11 mouse cellular contexts compared by ENCODE assay signal in the genomic region with DNA sequence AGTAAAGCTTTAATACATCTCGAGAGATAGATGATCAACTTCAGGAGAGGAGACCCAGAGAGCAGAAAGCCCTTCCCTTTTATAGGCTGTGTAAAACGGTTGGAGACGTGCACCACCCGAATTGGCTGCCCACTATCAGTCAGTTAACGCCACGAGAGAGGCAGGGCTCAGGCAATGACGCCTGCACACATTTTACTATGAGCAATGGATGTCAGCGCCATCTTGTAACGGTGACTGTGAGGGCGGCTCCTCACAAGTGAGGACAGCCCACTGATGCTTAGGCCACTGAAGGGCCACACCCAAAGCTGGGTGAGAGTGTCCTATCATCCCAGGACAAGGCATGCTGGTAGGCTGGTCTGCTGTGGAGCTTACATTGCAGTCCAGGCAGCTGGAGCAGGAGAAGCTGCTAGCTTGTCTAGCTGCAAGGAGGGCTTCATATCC. TPM values are rescaled to one million over a fixed set of nuclear protein-coding genes. Genes with fewer than 3 reads are reported as not detected.
DNase-seq lines count a peak whose midpoint lies in the region; ATAC-seq and TF ChIP-seq lines count a peak whose summit lies in the region.
"Had no signal": no experiment of that assay in that cellular context is flagged by ENCODE, and none has a peak within 500 bp of the region (broad histone marks: within the 10 kb centered on the region; RNA-seq: fewer than 3 reads in every experiment).

No protein-coding gene starts in this region.

- H3K27me3 ChIP-seq in hindbrain, embryonic 13.5 days = peaks cover 51% of the 10 kb centered on the region
- H3K27me3 ChIP-seq in hindbrain, embryonic 10.5 days (ENCODE audit: insufficient read depth, poor library complexity, severe bottlenecking) = peaks cover 40% of the 10 kb centered on the region
- peaks cover 24% of the 10 kb centered on the region for H3K27me3 ChIP-seq in stomach, embryonic 15.5 days (replicated peaks)
- H3K27me3 ChIP-seq in stomach, postnatal 0 days (ENCODE audit: control insufficient read depth, insufficient read depth, low read length) = no peaks in the 10 kb centered on the region
- H3K27me3 ChIP-seq in liver, embryonic 13.5 days = peaks cover 30% of the 10 kb centered on the region
- H3K27me3 ChIP-seq in thymus, adult 2 months (ENCODE audit: control insufficient read depth, insufficient read depth, low read length) = no peaks in the 10 kb centered on the region
- H3K27me3 ChIP-seq: Patski had no signal

- no peak overlapping the region for H3K4me2 ChIP-seq in hindbrain, embryonic 13.5 days
- H3K4me2 ChIP-seq in stomach, embryonic 15.5 days = 0 out of 2 replicates have a peak overlapping the region, but pooled peaks have one; percentile 45
- H3K4me2 ChIP-seq in stomach, postnatal 0 days (replicated peaks; ENCODE audit: low read depth) = no peak overlapping the region
- H3K4me2 ChIP-seq in liver, embryonic 13.5 days = peak overlapping the region; percentile 46; the same call in 1 of the 2 replicates

- H3K9ac ChIP-seq in hindbrain, embryonic 13.5 days = no peak overlapping the region
- H3K9ac ChIP-seq in stomach, embryonic 15.5 days = no peak overlapping the region
- H3K9ac ChIP-seq in stomach, postnatal 0 days (ENCODE audit: low read length) = no peak overlapping the region
- H3K9ac ChIP-seq in liver, embryonic 13.5 days = no peak overlapping the region

- no peak for DNase-seq in hindbrain, embryonic 10.5 days (ENCODE audit: low spot score)
- no peak for DNase-seq in stomach, postnatal 0 days (ENCODE audit: low spot score)
- no peak for DNase-seq in liver, embryonic 13.5 days
- no peak for DNase-seq in cerebellum, adult 18-20 months
- DNase-seq in thymus, adult 18-20 months = no peak
- DNase-seq in thymus, adult 2 months = no peak

- TF ChIP-seq EP300 in stomach, postnatal 0 days (optimal IDR thresholded peaks at IDR 0.05) = no peak

- H3K9me3 ChIP-seq in hindbrain, embryonic 13.5 days = no peaks in the 10 kb centered on the region
- peaks cover 7% of the 10 kb centered on the region; the same call in 1 of the 2 replicates for H3K9me3 ChIP-seq in hindbrain, embryonic 10.5 days
- H3K9me3 ChIP-seq in stomach, embryonic 15.5 days = no peaks in the 10 kb centered on the region
- no peaks in the 10 kb centered on the region for H3K9me3 ChIP-seq in stomach, postnatal 0 days (ENCODE audit: control insufficient read depth, low read length)
- no peaks in the 10 kb centered on the region for H3K9me3 ChIP-seq in liver, embryonic 13.5 days (replicated peaks)
- H3K9me3 ChIP-seq: heart, embryonic 10.5 days had no signal

- no peak for TF ChIP-seq POLR2A in thymus, adult 2 months (IDR thresholded peaks at IDR 0.05; ENCODE audit: control insufficient read depth, extremely low read depth, insufficient read depth, low read length, poor library complexity)

- H3K4me3 ChIP-seq in hindbrain, embryonic 13.5 days = no peak overlapping the region
- H3K4me3 ChIP-seq in hindbrain, embryonic 10.5 days = no peak overlapping the region
- H3K4me3 ChIP-seq in stomach, embryonic 15.5 days (replicated peaks) = no peak overlapping the region
- H3K4me3 ChIP-seq in stomach, postnatal 0 days (ENCODE audit: low read depth, low read length) = no peak overlapping the region
- H3K4me3 ChIP-seq in liver, embryonic 13.5 days (replicated peaks) = no peak overlapping the region
- H3K4me3 ChIP-seq in thymus, adult 2 months (ENCODE audit: control insufficient read depth, insufficient read depth, low read length) = no peak overlapping the region
- H3K4me3 ChIP-seq: myocyte had no signal

- H3K27ac ChIP-seq in hindbrain, embryonic 13.5 days = no peak overlapping the region
- no peak overlapping the region for H3K27ac ChIP-seq in hindbrain, embryonic 10.5 days
- no peak overlapping the region for H3K27ac ChIP-seq in stomach, embryonic 15.5 days
- no peak overlapping the region for H3K27ac ChIP-seq in stomach, postnatal 0 days (replicated peaks)
- H3K27ac ChIP-seq in liver, embryonic 13.5 days = no peak overlapping the region
- H3K27ac ChIP-seq in thymus, adult 2 months (ENCODE audit: control insufficient read depth, insufficient read depth, low read length) = no peak overlapping the region
- H3K27ac ChIP-seq: heart, embryonic 10.5 days had no signal

- no peaks in the 10 kb centered on the region for H3K36me3 ChIP-seq in hindbrain, embryonic 13.5 days
- no peaks in the 10 kb centered on the region for H3K36me3 ChIP-seq in hindbrain, embryonic 10.5 days
- no peaks in the 10 kb centered on the region for H3K36me3 ChIP-seq in stomach, embryonic 15.5 days
- no peaks in the 10 kb centered on the region for H3K36me3 ChIP-seq in stomach, postnatal 0 days (ENCODE audit: control insufficient read depth, insufficient read depth, low read length)
- H3K36me3 ChIP-seq in liver, embryonic 13.5 days = no peaks in the 10 kb centered on the region
- H3K36me3 ChIP-seq in thymus, adult 2 months (ENCODE audit: control insufficient read depth, insufficient read depth, low read length) = no peaks in the 10 kb centered on the region
- H3K36me3 ChIP-seq: heart, embryonic 10.5 days had no signal

- peaks cover 21% of the 10 kb centered on the region for H3K4me1 ChIP-seq in hindbrain, embryonic 13.5 days (replicated peaks)
- peaks cover 43% of the 10 kb centered on the region for H3K4me1 ChIP-seq in hindbrain, embryonic 10.5 days (replicated peaks)
- H3K4me1 ChIP-seq in stomach, embryonic 15.5 days = no peaks in the 10 kb centered on the region
- H3K4me1 ChIP-seq in stomach, postnatal 0 days (replicated peaks; ENCODE audit: control insufficient read depth, insufficient read depth) = no peaks in the 10 kb centered on the region
- peaks cover 13% of the 10 kb centered on the region for H3K4me1 ChIP-seq in liver, embryonic 13.5 days (replicated peaks)
- H3K4me1 ChIP-seq in thymus, adult 2 months (replicated peaks; ENCODE audit: control insufficient read depth, insufficient read depth, low read length) = peaks cover 2% of the 10 kb centered on the region; the same call in 1 of the 2 replicates

- no peak for TF ChIP-seq CTCF in stomach, postnatal 0 days (IDR thresholded peaks at IDR 0.05; ENCODE audit: low read depth)
- no peak for TF ChIP-seq CTCF in thymus, adult 2 months (IDR thresholded peaks at IDR 0.05; ENCODE audit: borderline replicate concordance, control insufficient read depth, extremely low read depth, insufficient read depth, low read length, poor library complexity)

- 83% methylated on average over 10 of the region's 10 CpGs for WGBS in hindbrain, embryonic 13.5 days
- 80% methylated on average over 10 of the region's 10 CpGs for WGBS in hindbrain, embryonic 10.5 days
- WGBS in stomach, embryonic 15.5 days = 68% methylated on average over 10 of the region's 10 CpGs
- 75% methylated on average over 10 of the region's 10 CpGs for WGBS in stomach, postnatal 0 days
- WGBS in liver, embryonic 13.5 days (ENCODE audit: insufficient replicate concordance) = 59% methylated on average over 10 of the region's 10 CpGs
- WGBS in thymus, adult 2 months = 87% methylated on average over 10 of the region's 10 CpGs

- ATAC-seq in hindbrain, embryonic 13.5 days (ENCODE audit: low FRiP score) = 0 out of 2 replicates have a peak, but pooled peaks have one; percentile 4
- ATAC-seq in stomach, embryonic 15.5 days (ENCODE audit: insufficient read depth, low FRiP score, low read depth) = no peak
- ATAC-seq in stomach, postnatal 0 days (ENCODE audit: low FRiP score, low TSS enrichment) = no peak
- peak; percentile 56 for ATAC-seq in liver, embryonic 13.5 days (ENCODE audit: low read depth)

RNA-seq across cellular contexts. Expression of gene Clybl, which starts 41.5 kb away (rescaled TPM):
- polyA plus RNA-seq in hindbrain, embryonic 13.5 days (2015; fragmentation: Nextera tagmentation; extraction: Ambion mirVana) = 12.1 and 12.7 TPM in 2 replicates
- 28.6 and 31.3 TPM in 2 replicates for polyA plus RNA-seq in hindbrain, embryonic 10.5 days (2016; fragmentation: Nextera tagmentation; extraction: Ambion mirVana)
- 25.1 and 25.4 TPM in 2 replicates for polyA plus RNA-seq in stomach, embryonic 15.5 days (2015; fragmentation: Nextera tagmentation; extraction: Ambion mirVana)
- 28.8 and 35.9 TPM in 2 replicates for polyA plus RNA-seq in stomach, postnatal 0 days (2015; fragmentation: Nextera tagmentation; extraction: Ambion mirVana)
- polyA plus RNA-seq in liver, embryonic 13.5 days (2015; fragmentation: Nextera tagmentation; extraction: Ambion mirVana) = 26.2 and 30.3 TPM in 2 replicates
- 4.3 and 5.5 TPM in 2 replicates for polyA plus RNA-seq in thymus, adult 2 months (2012; rRNA removed)

Comparison
In these comparisons a context has a peak if more than half of its experiments do, and no peak if none do; other contexts are left out.
1. H3K4me2 ChIP-seq: peak in stomach, embryonic 15.5 days (single experiment) and liver, embryonic 13.5 days (single experiment); none in hindbrain, embryonic 13.5 days (single experiment) and stomach, postnatal 0 days (single experiment).
2. ATAC-seq: peak in hindbrain, embryonic 13.5 days (single experiment) and liver, embryonic 13.5 days (single experiment); none in stomach, embryonic 15.5 days (single experiment) and stomach, postnatal 0 days (single experiment).